ENCODE assay signal across 9 mouse cellular contexts in the genomic region with DNA sequence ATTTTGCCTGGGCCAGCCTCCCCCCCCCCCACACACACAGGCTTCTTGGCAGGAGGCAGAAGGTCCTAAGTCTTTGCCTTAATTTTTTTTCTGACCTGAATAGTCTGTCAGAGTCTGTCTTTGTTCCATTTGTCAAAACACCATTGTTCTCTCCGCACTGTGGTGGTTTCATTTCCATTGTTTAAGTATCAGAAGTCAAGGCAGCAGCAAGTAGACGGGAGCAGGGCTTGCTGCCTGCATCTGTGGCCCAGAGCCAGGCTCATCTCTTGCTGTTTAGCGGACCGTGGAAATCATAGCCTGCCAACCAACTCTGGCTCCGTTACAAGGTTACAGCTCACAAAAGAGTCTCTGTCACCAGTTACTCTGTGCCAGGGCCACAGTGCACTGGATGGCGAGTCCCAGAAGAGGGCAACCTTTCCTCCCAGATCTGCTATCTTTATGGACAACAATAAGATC. TPM values are rescaled to one million over a fixed set of nuclear protein-coding genes. Genes with fewer than 3 reads are reported as not detected.
DNase-seq lines count a peak whose midpoint lies in the region; ATAC-seq lines count a peak whose summit lies in the region.
"Had no signal": no experiment of that assay in that cellular context is flagged by ENCODE, and none has a peak within 500 bp of the region (broad histone marks: within the 10 kb centered on the region; RNA-seq: fewer than 3 reads in every experiment).

No protein-coding gene starts in this region.

- no peaks in the 10 kb centered on the region for H3K4me1 ChIP-seq in stomach, embryonic 14.5 days (ENCODE audit: control insufficient read depth, insufficient read depth, low read length)

- intact Hi-C loops in heart, postnatal 36 days (cut with DNase I), result no loop called here

- peak; percentile 58; the same call in 1 of the 2 replicates for ATAC-seq in stomach, embryonic 14.5 days (ENCODE audit: insufficient number of reproducible peaks, insufficient read depth, low FRiP score, low read depth)
- no peak for ATAC-seq in erythroid progenitor cell, adult 5-6 weeks (replicated peaks; ENCODE audit: low FRiP score, poor library complexity, severe bottlenecking)

- H3K36me3 ChIP-seq in stomach, embryonic 14.5 days (ENCODE audit: control insufficient read depth, insufficient read depth, low read length), result no peaks in the 10 kb centered on the region

- no peak overlapping the region for H3K4me2 ChIP-seq in stomach, embryonic 14.5 days (replicated peaks; ENCODE audit: low read depth, low read length)

- no peak overlapping the region for H3K27ac ChIP-seq in stomach, embryonic 14.5 days (ENCODE audit: low read length)

- DNase-seq in ES-CJ7 (ENCODE audit: low read depth, low spot score), result peak; percentile 42
- peak; percentile 89 for DNase-seq in adrenal gland, postnatal 10 days
- DNase-seq in fibroblast of lung, adult 2 months (ENCODE audit: low read depth), result peak; percentile 13
- peak; percentile 59 to 67 for DNase-seq in heart, postnatal 36 days
- peak; percentile 67 to 76 for DNase-seq in kidney, postnatal 4 days
- DNase-seq in lung, postnatal 36 days, result peak; percentile 70

- no peaks in the 10 kb centered on the region; the same call in 1 of the 2 replicates for H3K27me3 ChIP-seq in stomach, embryonic 14.5 days (ENCODE audit: control insufficient read depth, insufficient read depth, low read length)

- no peak overlapping the region for H3K4me3 ChIP-seq in stomach, embryonic 14.5 days (ENCODE audit: low read depth, low read length)

- no peak overlapping the region for H3K9ac ChIP-seq in stomach, embryonic 14.5 days (replicated peaks; ENCODE audit: low read depth, low read length)

- no peaks in the 10 kb centered on the region for H3K9me3 ChIP-seq in stomach, embryonic 14.5 days (ENCODE audit: control insufficient read depth, low read depth, low read length)

- 31% methylated on average over 6 of the region's 6 CpGs for WGBS in stomach, embryonic 14.5 days

RNA-seq across cellular contexts. Expression of gene Gm11060, which starts 16.9 kb away (rescaled TPM):
- not detected for total RNA-seq in adrenal gland, postnatal 10 days (2021)
- total RNA-seq in heart, postnatal 36 days (2021), result not detected
- not detected in 2 replicates for polyA plus RNA-seq in stomach, embryonic 14.5 days (2014; fragmentation: Nextera tagmentation; extraction: Ambion mirVana)
- not detected in 2 replicates for total RNA-seq in erythroid progenitor cell, adult 5-6 weeks (2015; ENCODE audit: low replicate concordance)
- not detected in 2 replicates for total RNA-seq in erythroid progenitor cell, adult 5-6 weeks (2017; ENCODE audit: low replicate concordance)
- polyA plus RNA-seq: liver, embryonic 16.5 days had no signal

RNA-seq across cellular contexts. Expression of gene Wt1, which starts 17.6 kb away (rescaled TPM):
- total RNA-seq in adrenal gland, postnatal 10 days (2021), result 1 to 10 TPM; 2.8 to 5.1 TPM
- total RNA-seq in heart, postnatal 36 days (2021), result 1 to 10 TPM; 5.2 to 6.9 TPM
- polyA plus RNA-seq in stomach, embryonic 14.5 days (2014; fragmentation: Nextera tagmentation; extraction: Ambion mirVana), result 18.6 and 23.9 TPM in 2 replicates
- not detected in 2 replicates for total RNA-seq in erythroid progenitor cell, adult 5-6 weeks (2015; ENCODE audit: low replicate concordance)
- not detected in 2 replicates for total RNA-seq in erythroid progenitor cell, adult 5-6 weeks (2017; ENCODE audit: low replicate concordance)

Comparison
In these comparisons a context has a peak if more than half of its experiments do, and no peak if none do; other contexts are left out.
1. DNase-seq: peak in every context shown above with its lines; median percentile 89 in adrenal gland, postnatal 10 days; 72 in kidney, postnatal 4 days; 70 in lung, postnatal 36 days; 63 in heart, postnatal 36 days; 42 in ES-CJ7; 13 in fibroblast of lung, adult 2 months.